10 mouse cellular contexts compared by ENCODE assay signal in genomic region chr6:120001718-120002117, GRCm38 (mm10). TPM values are rescaled to one million over a fixed set of nuclear protein-coding genes. Genes with fewer than 3 reads are reported as not detected.
DNase-seq lines count a peak whose midpoint lies in the region; ATAC-seq and TF ChIP-seq lines count a peak whose summit lies in the region.
"Had no signal": no experiment of that assay in that cellular context is flagged by ENCODE, and none has a peak within 500 bp of the region (broad histone marks: within the 10 kb centered on the region; RNA-seq: fewer than 3 reads in every experiment).

No protein-coding gene starts in this region.

- peak; percentile 63 for TF ChIP-seq CTCF in heart, postnatal 0 days (IDR thresholded peaks at IDR 0.05; ENCODE audit: low read depth)
- TF ChIP-seq CTCF in thymus, adult 2 months (IDR thresholded peaks at IDR 0.05; ENCODE audit: borderline replicate concordance, control insufficient read depth, extremely low read depth, insufficient read depth, low read length, poor library complexity) = no peak

- H3K4me1 ChIP-seq in heart, postnatal 0 days (ENCODE audit: control insufficient read depth, insufficient read depth) = 0 out of 2 replicates have a peak, but pooled peaks cover 4% of the 10 kb centered on the region
- H3K4me1 ChIP-seq in thymus, adult 2 months (replicated peaks; ENCODE audit: control insufficient read depth, insufficient read depth, low read length) = no peaks in the 10 kb centered on the region
- no peaks in the 10 kb centered on the region for H3K4me1 ChIP-seq in hindbrain, embryonic 12.5 days
- H3K4me1 ChIP-seq: embryonic facial prominence, embryonic 15.5 days; midbrain, embryonic 12.5 days had no signal

- no peaks in the 10 kb centered on the region for H3K9me3 ChIP-seq in heart, postnatal 0 days (replicated peaks; ENCODE audit: control insufficient read depth, low read length)
- no peaks in the 10 kb centered on the region for H3K9me3 ChIP-seq in hindbrain, embryonic 12.5 days (replicated peaks)
- H3K9me3 ChIP-seq: embryonic facial prominence, embryonic 15.5 days; midbrain, embryonic 12.5 days had no signal

- H3K36me3 ChIP-seq in heart, postnatal 0 days (replicated peaks; ENCODE audit: control insufficient read depth, insufficient read depth, low read length) = peaks cover 20% of the 10 kb centered on the region
- H3K36me3 ChIP-seq in thymus, adult 2 months (ENCODE audit: control insufficient read depth, insufficient read depth, low read length) = peaks cover 20% of the 10 kb centered on the region
- H3K36me3 ChIP-seq in hindbrain, embryonic 12.5 days = 0 out of 2 replicates have a peak, but pooled peaks cover 4% of the 10 kb centered on the region

- no peak overlapping the region for H3K4me3 ChIP-seq in heart, postnatal 0 days (ENCODE audit: low read depth, low read length)
- no peak overlapping the region for H3K4me3 ChIP-seq in thymus, adult 2 months (ENCODE audit: control insufficient read depth, insufficient read depth, low read length)
- H3K4me3 ChIP-seq in hindbrain, embryonic 12.5 days = no peak overlapping the region
- H3K4me3 ChIP-seq: embryonic facial prominence, embryonic 15.5 days; midbrain, embryonic 12.5 days had no signal

- H3K27ac ChIP-seq in heart, postnatal 0 days (ENCODE audit: low read depth) = no peak overlapping the region
- H3K27ac ChIP-seq in thymus, adult 2 months (ENCODE audit: control insufficient read depth, insufficient read depth, low read length) = no peak overlapping the region
- H3K27ac ChIP-seq in hindbrain, embryonic 12.5 days = no peak overlapping the region
- H3K27ac ChIP-seq: embryonic facial prominence, embryonic 15.5 days; midbrain, embryonic 12.5 days had no signal

- ATAC-seq in heart, postnatal 0 days (ENCODE audit: insufficient read depth, low read depth) = no peak
- no peak for ATAC-seq in hindbrain, embryonic 12.5 days (ENCODE audit: low FRiP score)

- no peak overlapping the region for H3K9ac ChIP-seq in heart, postnatal 0 days (replicated peaks; ENCODE audit: low read depth, low read length)
- no peak overlapping the region for H3K9ac ChIP-seq in hindbrain, embryonic 12.5 days
- H3K9ac ChIP-seq: embryonic facial prominence, embryonic 15.5 days; midbrain, embryonic 12.5 days had no signal

- TF ChIP-seq EP300 in heart, postnatal 0 days (IDR thresholded peaks at IDR 0.05; ENCODE audit: low read depth) = no peak

- H3K4me2 ChIP-seq in heart, postnatal 0 days (ENCODE audit: low read depth, low read length) = no peak overlapping the region
- no peak overlapping the region for H3K4me2 ChIP-seq in hindbrain, embryonic 12.5 days (replicated peaks)
- H3K4me2 ChIP-seq: embryonic facial prominence, embryonic 15.5 days; midbrain, embryonic 12.5 days had no signal

- no peaks in the 10 kb centered on the region for H3K27me3 ChIP-seq in heart, postnatal 0 days (ENCODE audit: control insufficient read depth, insufficient read depth, low read length)
- no peaks in the 10 kb centered on the region for H3K27me3 ChIP-seq in thymus, adult 2 months (ENCODE audit: control insufficient read depth, insufficient read depth, low read length)
- no peaks in the 10 kb centered on the region for H3K27me3 ChIP-seq in hindbrain, embryonic 12.5 days
- H3K27me3 ChIP-seq: embryonic facial prominence, embryonic 15.5 days; midbrain, embryonic 12.5 days had no signal

- TF ChIP-seq POLR2A in thymus, adult 2 months (IDR thresholded peaks at IDR 0.05; ENCODE audit: control insufficient read depth, extremely low read depth, insufficient read depth, low read length, poor library complexity) = no peak

- peak; percentile 10 for DNase-seq in heart, postnatal 0 days (ENCODE audit: low spot score)
- DNase-seq in heart, adult 11 months = no peak
- DNase-seq in thymus, postnatal 0 days (ENCODE audit: low spot score) = peak; percentile 62
- DNase-seq in thymus, adult 2 months = no peak
- peak; percentile 26 for DNase-seq in embryo, embryonic 11.5 days (ENCODE audit: low read depth, low spot score)
- DNase-seq in retina, postnatal 1 day = peak; percentile 67
- DNase-seq in thymus, postnatal 36 days = no peak

RNA-seq across cellular contexts. Expression of gene Wnk1, which starts 36.8 kb away (rescaled TPM):
- 179 TPM in 2 replicates for total RNA-seq in heart, postnatal 0 days (2014; rRNA removed; ENCODE audit: low replicate concordance)
- polyA plus RNA-seq in heart, postnatal 0 days (2015; fragmentation: Nextera tagmentation; extraction: Ambion mirVana) = 50.9 and 59.2 TPM in 2 replicates
- 47.9 and 70.7 TPM in 2 replicates for polyA plus RNA-seq in thymus, postnatal 0 days (2015; fragmentation: Nextera tagmentation; extraction: Ambion mirVana)
- 180 and 194 TPM in 2 replicates for polyA plus RNA-seq in thymus, adult 2 months (2012; rRNA removed)
- polyA plus RNA-seq in hindbrain, embryonic 12.5 days (2016; fragmentation: Nextera tagmentation; extraction: Ambion mirVana) = 68.1 and 70.9 TPM in 2 replicates

Comparison
In these comparisons a context has a peak if more than half of its experiments do, and no peak if none do; other contexts are left out.
1. DNase-seq: peak in heart, postnatal 0 days (single experiment), thymus, postnatal 0 days (single experiment), embryo, embryonic 11.5 days (single experiment) and retina, postnatal 1 day (single experiment); none in heart, adult 11 months (single experiment), thymus, adult 2 months (single experiment) and thymus, postnatal 36 days (0 of 2).